Mouse (Mus musculus): ENCODE data around the gene Spocd1. TPM values are rescaled to one million over a fixed set of nuclear protein-coding genes. Genes with fewer than 3 reads are reported as not detected.
A peak's percentile ranks its signal among the peaks of the same experiment; 100 is the strongest.
"Not testable (repeated sequence)": the region's sequence is repeated elsewhere in the genome, so short reads cannot be mapped to it uniquely, and the experiment has no call there.

Spocd1 gene
- polyA plus RNA-seq, 1 experiment from 2014 or later: 0.15 TPM

GRCm38 (mm10) chr4:129898815-129899214 lies 30.2 kb upstream of the Spocd1 start:
- not testable (repeated sequence) for H3K9me3 ChIP-seq (ENCODE audit: control insufficient read depth, low read length); ATAC-seq (replicated peaks; ENCODE audit: low FRiP score, low TSS enrichment, low read depth); H3K27me3 ChIP-seq (replicated peaks; ENCODE audit: control insufficient read depth, insufficient read depth, low read length); DNase-seq (ENCODE audit: low spot score); H3K4me1 ChIP-seq (replicated peaks; ENCODE audit: control insufficient read depth, insufficient read depth, low read length); H3K4me3 ChIP-seq (ENCODE audit: low read depth, low read length); H3K36me3 ChIP-seq (ENCODE audit: control insufficient read depth, insufficient read depth, low read length); H3K9ac ChIP-seq (ENCODE audit: low read length); H3K4me2 ChIP-seq (ENCODE audit: low read length); H3K27ac ChIP-seq (ENCODE audit: low read depth)
- WGBS: 97% methylated on average over 18 of the region's 18 CpGs

- H3K9ac ChIP-seq (ENCODE audit: low read length): no peak overlapping the region
- H3K36me3 ChIP-seq (ENCODE audit: control insufficient read depth, insufficient read depth, low read length): no peaks in the 10 kb centered on the region
- no peaks in the 10 kb centered on the region for H3K4me1 ChIP-seq (replicated peaks; ENCODE audit: control insufficient read depth, insufficient read depth, low read length)
- DNase-seq (ENCODE audit: low spot score) (no peak), ATAC-seq (replicated peaks; ENCODE audit: low FRiP score, low TSS enrichment, low read depth) (no peak)
- no peaks in the 10 kb centered on the region for H3K27me3 ChIP-seq (replicated peaks; ENCODE audit: control insufficient read depth, insufficient read depth, low read length)
- WGBS: 80% methylated on average over 4 of the region's 4 CpGs
- no peak overlapping the region for H3K4me3 ChIP-seq (ENCODE audit: low read depth, low read length)
- H3K27ac ChIP-seq (ENCODE audit: low read depth): no peak overlapping the region
- H3K9me3 ChIP-seq (ENCODE audit: control insufficient read depth, low read length): no peaks in the 10 kb centered on the region
- no peak overlapping the region for H3K4me2 ChIP-seq (ENCODE audit: low read length)
Measured at GRCm38 (mm10) chr4:129902394-129902793, 26.7 kb upstream of the Spocd1 start.

- Histone ChIP-seq H3K27me3 (replicated peaks; ENCODE audit: control insufficient read depth, insufficient read depth, low read length) (no peaks in the 10 kb centered on the region), H3K27ac (ENCODE audit: low read depth) (no peak overlapping the region), H3K9me3 (ENCODE audit: control insufficient read depth, low read length) (no peaks in the 10 kb centered on the region), H3K4me1 (replicated peaks; ENCODE audit: control insufficient read depth, insufficient read depth, low read length) (no peaks in the 10 kb centered on the region), H3K4me2 (ENCODE audit: low read length) (no peak overlapping the region), H3K36me3 (ENCODE audit: control insufficient read depth, insufficient read depth, low read length) (no peaks in the 10 kb centered on the region), H3K9ac (ENCODE audit: low read length) (no peak overlapping the region), H3K4me3 (ENCODE audit: low read depth, low read length) (no peak overlapping the region)
- 60% methylated on average over 3 of the region's 3 CpGs for WGBS
- ATAC-seq (replicated peaks; ENCODE audit: low FRiP score, low TSS enrichment, low read depth): no peak
- DNase-seq (ENCODE audit: low spot score): no peak
Measured at GRCm38 (mm10) chr4:129903577-129903976, 25.5 kb upstream of the Spocd1 start.

- Histone ChIP-seq H3K36me3 (ENCODE audit: control insufficient read depth, insufficient read depth, low read length) (no peaks in the 10 kb centered on the region), H3K9ac (ENCODE audit: low read length) (no peak overlapping the region), H3K27me3 (replicated peaks; ENCODE audit: control insufficient read depth, insufficient read depth, low read length) (no peaks in the 10 kb centered on the region), H3K27ac (ENCODE audit: low read depth) (no peak overlapping the region), H3K4me1 (replicated peaks; ENCODE audit: control insufficient read depth, insufficient read depth, low read length) (no peaks in the 10 kb centered on the region), H3K4me2 (ENCODE audit: low read length) (no peak overlapping the region), H3K9me3 (ENCODE audit: control insufficient read depth, low read length) (no peaks in the 10 kb centered on the region), H3K4me3 (ENCODE audit: low read depth, low read length) (no peak overlapping the region)
- 77% methylated on average over 3 of the region's 3 CpGs for WGBS
- ATAC-seq (replicated peaks; ENCODE audit: low FRiP score, low TSS enrichment, low read depth) (no peak), DNase-seq (ENCODE audit: low spot score) (no peak)
Measured at GRCm38 (mm10) chr4:129905032-129905431, 24.0 kb upstream of the Spocd1 start.

GRCm38 (mm10) chr4:129906016-129906415 lies 23.0 kb upstream of the Spocd1 start:
- ATAC-seq (replicated peaks; ENCODE audit: low FRiP score, low TSS enrichment, low read depth): no peak
- WGBS: 61% methylated on average over 13 of the region's 13 CpGs
- H3K4me2 ChIP-seq (ENCODE audit: low read length): no peak overlapping the region

GRCm38 (mm10) chr4:129908836-129909235 lies 20.2 kb upstream of the Spocd1 start:
- WGBS: 34% methylated on average over 3 of the region's 3 CpGs
- no peak overlapping the region for H3K27ac ChIP-seq (ENCODE audit: low read depth)
- H3K27me3 ChIP-seq (replicated peaks; ENCODE audit: control insufficient read depth, insufficient read depth, low read length): no peaks in the 10 kb centered on the region
- H3K36me3 ChIP-seq (ENCODE audit: control insufficient read depth, insufficient read depth, low read length): no peaks in the 10 kb centered on the region
- ATAC-seq (replicated peaks; ENCODE audit: low FRiP score, low TSS enrichment, low read depth) (no peak), DNase-seq (ENCODE audit: low spot score) (no peak)
- no peak overlapping the region for H3K9ac ChIP-seq (ENCODE audit: low read length)
- no peaks in the 10 kb centered on the region for H3K9me3 ChIP-seq (ENCODE audit: control insufficient read depth, low read length)
- peaks cover 3% of the 10 kb centered on the region for H3K4me1 ChIP-seq (replicated peaks; ENCODE audit: control insufficient read depth, insufficient read depth, low read length)
- no peak overlapping the region for H3K4me3 ChIP-seq (ENCODE audit: low read depth, low read length)
- H3K4me2 ChIP-seq (ENCODE audit: low read length): no peak overlapping the region

More at GRCm38 (mm10) chr4:129906016-129906415, 23.0 kb upstream of the Spocd1 start:
- no peak overlapping the region for H3K4me3 ChIP-seq (ENCODE audit: low read depth, low read length)
- no peak overlapping the region for H3K9ac ChIP-seq (ENCODE audit: low read length)
- no peaks in the 10 kb centered on the region for H3K36me3 ChIP-seq (ENCODE audit: control insufficient read depth, insufficient read depth, low read length)
- no peaks in the 10 kb centered on the region for H3K27me3 ChIP-seq (replicated peaks; ENCODE audit: control insufficient read depth, insufficient read depth, low read length)
- DNase-seq (ENCODE audit: low spot score): no peak
- no peaks in the 10 kb centered on the region for H3K4me1 ChIP-seq (replicated peaks; ENCODE audit: control insufficient read depth, insufficient read depth, low read length)
- H3K9me3 ChIP-seq (ENCODE audit: control insufficient read depth, low read length): no peaks in the 10 kb centered on the region
- no peak overlapping the region for H3K27ac ChIP-seq (ENCODE audit: low read depth)

GRCm38 (mm10) chr4:129909261-129909731 lies 19.8 kb upstream of the Spocd1 start:
- no peak overlapping the region for H3K27ac ChIP-seq (ENCODE audit: low read depth)
- H3K36me3 ChIP-seq (ENCODE audit: control insufficient read depth, insufficient read depth, low read length): no peaks in the 10 kb centered on the region
- peaks cover 7% of the 10 kb centered on the region for H3K4me1 ChIP-seq (replicated peaks; ENCODE audit: control insufficient read depth, insufficient read depth, low read length)
- DNase-seq (ENCODE audit: low spot score) (no peak), ATAC-seq (replicated peaks; ENCODE audit: low FRiP score, low TSS enrichment, low read depth) (no peak)
- no peak overlapping the region for H3K9ac ChIP-seq (ENCODE audit: low read length)
- no peak overlapping the region for H3K4me2 ChIP-seq (ENCODE audit: low read length)
- H3K9me3 ChIP-seq (ENCODE audit: control insufficient read depth, low read length): no peaks in the 10 kb centered on the region
- H3K4me3 ChIP-seq (ENCODE audit: low read depth, low read length): no peak overlapping the region
- 65% methylated on average over 4 of the region's 4 CpGs for WGBS
- no peaks in the 10 kb centered on the region for H3K27me3 ChIP-seq (replicated peaks; ENCODE audit: control insufficient read depth, insufficient read depth, low read length)

GRCm38 (mm10) chr4:129912998-129913397 lies 16.1 kb upstream of the Spocd1 start:
- DNase-seq (ENCODE audit: low spot score) (no peak), ATAC-seq (replicated peaks; ENCODE audit: low FRiP score, low TSS enrichment, low read depth) (no peak)
- peaks cover 11% of the 10 kb centered on the region for H3K4me1 ChIP-seq (replicated peaks; ENCODE audit: control insufficient read depth, insufficient read depth, low read length)
- no peaks in the 10 kb centered on the region for H3K36me3 ChIP-seq (ENCODE audit: control insufficient read depth, insufficient read depth, low read length)
- no peak overlapping the region for H3K27ac ChIP-seq (ENCODE audit: low read depth)
- no peaks in the 10 kb centered on the region for H3K27me3 ChIP-seq (replicated peaks; ENCODE audit: control insufficient read depth, insufficient read depth, low read length)
- no peak overlapping the region for H3K9ac ChIP-seq (ENCODE audit: low read length)
- WGBS: 75% methylated on average over 3 of the region's 3 CpGs
- no peaks in the 10 kb centered on the region for H3K9me3 ChIP-seq (ENCODE audit: control insufficient read depth, low read length)
- H3K4me2 ChIP-seq (ENCODE audit: low read length): no peak overlapping the region
- H3K4me3 ChIP-seq (ENCODE audit: low read depth, low read length): no peak overlapping the region

- peak overlapping the region; percentile 37 for H3K4me2 ChIP-seq (ENCODE audit: low read length)
- ATAC-seq (replicated peaks; ENCODE audit: low FRiP score, low TSS enrichment, low read depth) (0 out of 2 replicates have a peak, but pooled peaks have one; percentile 36), DNase-seq (ENCODE audit: low spot score) (no peak)
- H3K27me3 ChIP-seq (replicated peaks; ENCODE audit: control insufficient read depth, insufficient read depth, low read length): no peaks in the 10 kb centered on the region
- 5% methylated on average over 16 of the region's 16 CpGs for WGBS
- H3K4me3 ChIP-seq (ENCODE audit: low read depth, low read length): no peak overlapping the region
- no peak overlapping the region for H3K9ac ChIP-seq (ENCODE audit: low read length)
- H3K4me1 ChIP-seq (replicated peaks; ENCODE audit: control insufficient read depth, insufficient read depth, low read length): peaks cover 11% of the 10 kb centered on the region
- no peaks in the 10 kb centered on the region for H3K36me3 ChIP-seq (ENCODE audit: control insufficient read depth, insufficient read depth, low read length)
- H3K27ac ChIP-seq (ENCODE audit: low read depth): no peak overlapping the region
- H3K9me3 ChIP-seq (ENCODE audit: control insufficient read depth, low read length): no peaks in the 10 kb centered on the region
Measured at GRCm38 (mm10) chr4:129913761-129914644, 15.0 kb upstream of the Spocd1 start.

All from intestine, embryonic 14.5 days (tissue).